Mouse (Mus musculus): Measurements from ENCODE around the gene Crip1.

GRCm38 (mm10) chr12:113106386-113106785 lies 39.7 kb upstream of the Crip1 start:
- TF ChIP-seq POLR2A (IDR thresholded peaks at IDR 0.05; ENCODE audit: borderline replicate concordance, extremely low read depth, insufficient read depth, insufficient read length, poor library complexity, severe bottlenecking) (no peak), CTCF (IDR thresholded peaks at IDR 0.05; ENCODE audit: borderline replicate concordance, extremely low read depth, insufficient read depth, insufficient read length) (no peak)

Measured in brain, embryonic 14.5 days (tissue).